Mouse (Mus musculus): ENCODE results near the gene Fam71f2. TPM values are rescaled to one million over a fixed set of nuclear protein-coding genes. Genes with fewer than 3 reads are reported as not detected.
A peak's percentile ranks its signal among the peaks of the same experiment; 100 is the strongest.

The Fam71f2 gene
- polyA plus RNA-seq, 1 experiment from 2014 or later, result 0.79 TPM

GRCm38 (mm10) chr6:29245272-29246120, 33.9 kb upstream of the Fam71f2 start:
- H3K4me3 ChIP-seq (ENCODE audit: low read depth, low read length), result no peak overlapping the region
- H3K4me1 ChIP-seq (ENCODE audit: control insufficient read depth, insufficient read depth, low read length), result no peaks in the 10 kb centered on the region
- no peak for ATAC-seq (ENCODE audit: low FRiP score)
- no peak overlapping the region for H3K27ac ChIP-seq (ENCODE audit: low read depth, low read length)
- 80% methylated on average over 14 of the region's 14 CpGs for WGBS
- H3K4me2 ChIP-seq, result no peak overlapping the region
- no peak for DNase-seq (ENCODE audit: low spot score, missing footprints)
- no peaks in the 10 kb centered on the region for H3K27me3 ChIP-seq (ENCODE audit: control insufficient read depth, insufficient read depth, low read length)
- no peaks in the 10 kb centered on the region for H3K36me3 ChIP-seq (ENCODE audit: control insufficient read depth, insufficient read depth, low read length)
- no peak overlapping the region for H3K9ac ChIP-seq (ENCODE audit: low read length)
- H3K9me3 ChIP-seq (ENCODE audit: control insufficient read depth, low read length), result no peaks in the 10 kb centered on the region

- Histone ChIP-seq H3K4me2 (no peak overlapping the region), H3K36me3 (ENCODE audit: control insufficient read depth, insufficient read depth, low read length) (no peaks in the 10 kb centered on the region), H3K27ac (ENCODE audit: low read depth, low read length) (no peak overlapping the region), H3K9me3 (ENCODE audit: control insufficient read depth, low read length) (no peaks in the 10 kb centered on the region), H3K27me3 (ENCODE audit: control insufficient read depth, insufficient read depth, low read length) (no peaks in the 10 kb centered on the region), H3K4me1 (ENCODE audit: control insufficient read depth, insufficient read depth, low read length) (no peaks in the 10 kb centered on the region), H3K4me3 (ENCODE audit: low read depth, low read length) (no peak overlapping the region), H3K9ac (ENCODE audit: low read length) (no peak overlapping the region)
- 79% methylated on average over 3 of the region's 3 CpGs for WGBS
- DNase-seq (ENCODE audit: low spot score, missing footprints), result no peak
- no peak for ATAC-seq (ENCODE audit: low FRiP score)
These were observed 33.2 kb upstream of the Fam71f2 start for GRCm38 (mm10) chr6:29246183-29246582.

DNA sequence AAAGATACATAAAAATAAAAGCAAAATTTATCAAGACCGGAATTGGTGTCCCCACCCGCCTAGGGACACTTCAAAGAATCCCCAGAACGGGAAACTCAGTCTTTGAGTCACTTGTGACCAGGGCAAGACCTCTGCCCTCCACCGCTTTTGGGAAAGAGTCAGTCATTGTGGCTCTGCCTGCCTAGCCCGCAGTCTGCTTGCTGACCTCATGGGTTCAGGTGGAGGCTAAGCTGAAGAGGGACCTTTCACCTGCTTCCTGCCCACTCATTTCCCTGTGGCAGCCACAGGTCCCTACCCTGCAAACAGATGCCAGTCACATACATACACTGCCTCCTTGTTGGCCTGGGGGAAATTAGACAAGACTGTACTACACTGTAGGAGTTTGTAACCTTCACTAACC, 32.8 kb upstream of the Fam71f2 start:
- H3K27me3 ChIP-seq (ENCODE audit: control insufficient read depth, insufficient read depth, low read length), result no peaks in the 10 kb centered on the region
- no peaks in the 10 kb centered on the region for H3K36me3 ChIP-seq (ENCODE audit: control insufficient read depth, insufficient read depth, low read length)
- no peak overlapping the region for H3K4me3 ChIP-seq (ENCODE audit: low read depth, low read length)
- H3K27ac ChIP-seq (ENCODE audit: low read depth, low read length), result no peak overlapping the region
- 57% methylated on average over 5 of the region's 5 CpGs for WGBS
- H3K9ac ChIP-seq (ENCODE audit: low read length), result no peak overlapping the region
- ATAC-seq (ENCODE audit: low FRiP score) (no peak), DNase-seq (ENCODE audit: low spot score, missing footprints) (no peak)
- no peak overlapping the region for H3K4me2 ChIP-seq
- H3K4me1 ChIP-seq (ENCODE audit: control insufficient read depth, insufficient read depth, low read length), result no peaks in the 10 kb centered on the region
- no peaks in the 10 kb centered on the region for H3K9me3 ChIP-seq (ENCODE audit: control insufficient read depth, low read length)

- no peak overlapping the region for H3K4me3 ChIP-seq (ENCODE audit: low read depth, low read length)
- 48% methylated on average over 4 of the region's 4 CpGs for WGBS
- no peak overlapping the region for H3K9ac ChIP-seq (ENCODE audit: low read length)
- H3K36me3 ChIP-seq (ENCODE audit: control insufficient read depth, insufficient read depth, low read length), result no peaks in the 10 kb centered on the region
- H3K27ac ChIP-seq (ENCODE audit: low read depth, low read length), result no peak overlapping the region
- DNase-seq (ENCODE audit: low spot score, missing footprints) (no peak), ATAC-seq (ENCODE audit: low FRiP score) (no peak)
- H3K9me3 ChIP-seq (ENCODE audit: control insufficient read depth, low read length), result no peaks in the 10 kb centered on the region
- no peaks in the 10 kb centered on the region for H3K4me1 ChIP-seq (ENCODE audit: control insufficient read depth, insufficient read depth, low read length)
- H3K4me2 ChIP-seq, result no peak overlapping the region
- no peaks in the 10 kb centered on the region for H3K27me3 ChIP-seq (ENCODE audit: control insufficient read depth, insufficient read depth, low read length)
These were observed 32.3 kb upstream of the Fam71f2 start for GRCm38 (mm10) chr6:29247072-29247471.

DNA sequence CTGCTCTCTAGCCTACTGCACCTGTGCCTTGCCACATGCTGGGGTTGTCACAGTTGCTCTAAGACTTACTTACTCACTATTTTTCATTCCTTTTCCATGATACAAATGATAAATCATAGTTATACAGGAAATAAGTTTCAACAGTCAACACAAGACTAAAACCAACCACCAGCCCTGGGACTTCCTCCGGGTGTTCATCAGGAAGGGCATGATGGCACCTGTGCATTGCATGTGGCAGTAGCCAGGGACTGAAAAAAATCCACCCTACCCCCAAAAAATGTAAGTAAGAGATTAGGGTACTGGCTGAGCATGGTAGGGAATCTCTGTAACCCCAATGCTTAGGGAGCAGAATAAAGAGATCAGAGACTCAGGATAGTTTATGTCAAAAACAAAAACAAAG, 20.0 kb upstream of the Fam71f2 start:
- H3K9ac ChIP-seq (ENCODE audit: low read length), result no peak overlapping the region
- WGBS, result 90% methylated on average over 1 of the region's 1 CpGs
- H3K4me2 ChIP-seq, result no peak overlapping the region
- H3K4me1 ChIP-seq (ENCODE audit: control insufficient read depth, insufficient read depth, low read length), result peaks cover 3% of the 10 kb centered on the region; the same call in 1 of the 2 replicates
- H3K27me3 ChIP-seq (ENCODE audit: control insufficient read depth, insufficient read depth, low read length), result no peaks in the 10 kb centered on the region
- H3K4me3 ChIP-seq (ENCODE audit: low read depth, low read length), result no peak overlapping the region
- H3K27ac ChIP-seq (ENCODE audit: low read depth, low read length), result no peak overlapping the region
- no peak for ATAC-seq (ENCODE audit: low FRiP score)
- no peaks in the 10 kb centered on the region for H3K9me3 ChIP-seq (ENCODE audit: control insufficient read depth, low read length)
- DNase-seq (ENCODE audit: low spot score, missing footprints), result no peak
- no peaks in the 10 kb centered on the region for H3K36me3 ChIP-seq (ENCODE audit: control insufficient read depth, insufficient read depth, low read length)

DNA sequence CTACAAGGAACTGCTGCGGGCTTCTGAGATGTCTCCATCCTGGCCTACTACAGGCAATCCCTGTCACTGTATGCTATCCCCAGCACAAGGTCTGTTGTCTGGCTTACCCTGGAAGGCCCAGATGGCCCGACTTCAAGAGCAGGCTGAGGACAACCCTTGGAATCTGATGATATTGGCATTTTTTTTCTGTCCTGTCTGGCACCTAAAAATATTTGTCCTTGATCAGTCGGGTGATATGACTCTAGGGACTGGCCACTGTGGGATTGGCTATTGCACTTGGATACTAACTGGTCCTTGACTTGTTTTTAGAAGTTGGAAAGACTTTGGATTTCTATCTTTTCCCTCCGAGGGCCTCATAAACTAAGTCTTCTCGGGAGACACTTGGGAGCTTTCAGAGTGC, 17.6 kb upstream of the Fam71f2 start:
- DNase-seq (ENCODE audit: low spot score, missing footprints), result no peak
- WGBS, result 87% methylated on average over 5 of the region's 5 CpGs
- H3K27ac ChIP-seq (ENCODE audit: low read depth, low read length), result no peak overlapping the region
- H3K9me3 ChIP-seq (ENCODE audit: control insufficient read depth, low read length), result no peaks in the 10 kb centered on the region
- no peak for ATAC-seq (ENCODE audit: low FRiP score)
- H3K4me2 ChIP-seq, result no peak overlapping the region
- no peaks in the 10 kb centered on the region for H3K27me3 ChIP-seq (ENCODE audit: control insufficient read depth, insufficient read depth, low read length)
- no peak overlapping the region for H3K4me3 ChIP-seq (ENCODE audit: low read depth, low read length)
- H3K9ac ChIP-seq (ENCODE audit: low read length), result no peak overlapping the region
- H3K36me3 ChIP-seq (ENCODE audit: control insufficient read depth, insufficient read depth, low read length), result no peaks in the 10 kb centered on the region
- peaks cover 3% of the 10 kb centered on the region; the same call in 1 of the 2 replicates for H3K4me1 ChIP-seq (ENCODE audit: control insufficient read depth, insufficient read depth, low read length)

- peaks cover 3% of the 10 kb centered on the region; the same call in 1 of the 2 replicates for H3K4me1 ChIP-seq (ENCODE audit: control insufficient read depth, insufficient read depth, low read length)
- peak; percentile 89 for DNase-seq (ENCODE audit: low spot score, missing footprints)
- H3K36me3 ChIP-seq (ENCODE audit: control insufficient read depth, insufficient read depth, low read length), result no peaks in the 10 kb centered on the region
- ATAC-seq (ENCODE audit: low FRiP score), result peak; percentile 61; the same call in 1 of the 2 replicates
- no peak overlapping the region for H3K4me2 ChIP-seq
- no peaks in the 10 kb centered on the region for H3K27me3 ChIP-seq (ENCODE audit: control insufficient read depth, insufficient read depth, low read length)
- no peak overlapping the region for H3K9ac ChIP-seq (ENCODE audit: low read length)
- WGBS, result 40% methylated on average over 6 of the region's 6 CpGs
- no peak overlapping the region for H3K4me3 ChIP-seq (ENCODE audit: low read depth, low read length)
- H3K27ac ChIP-seq (ENCODE audit: low read depth, low read length), result no peak overlapping the region
- H3K9me3 ChIP-seq (ENCODE audit: control insufficient read depth, low read length), result no peaks in the 10 kb centered on the region
These were observed 15.5 kb upstream of the Fam71f2 start for GRCm38 (mm10) chr6:29263650-29264455.

- H3K4me1 ChIP-seq (ENCODE audit: control insufficient read depth, insufficient read depth, low read length), result peaks cover 3% of the 10 kb centered on the region; the same call in 1 of the 2 replicates
- H3K27me3 ChIP-seq (ENCODE audit: control insufficient read depth, insufficient read depth, low read length), result no peaks in the 10 kb centered on the region
- H3K36me3 ChIP-seq (ENCODE audit: control insufficient read depth, insufficient read depth, low read length), result no peaks in the 10 kb centered on the region
- no peak overlapping the region for H3K9ac ChIP-seq (ENCODE audit: low read length)
- DNase-seq (ENCODE audit: low spot score, missing footprints) (no peak), ATAC-seq (ENCODE audit: low FRiP score) (no peak)
- H3K4me2 ChIP-seq, result no peak overlapping the region
- H3K27ac ChIP-seq (ENCODE audit: low read depth, low read length), result no peak overlapping the region
- WGBS, result 82% methylated on average over 3 of the region's 3 CpGs
- H3K4me3 ChIP-seq (ENCODE audit: low read depth, low read length), result no peak overlapping the region
- H3K9me3 ChIP-seq (ENCODE audit: control insufficient read depth, low read length), result no peaks in the 10 kb centered on the region
These were observed 15.0 kb upstream of the Fam71f2 start for GRCm38 (mm10) chr6:29264456-29264781.

- Histone ChIP-seq H3K4me2 (no peak overlapping the region), H3K4me3 (ENCODE audit: low read depth, low read length) (no peak overlapping the region), H3K27me3 (ENCODE audit: control insufficient read depth, insufficient read depth, low read length) (no peaks in the 10 kb centered on the region), H3K9me3 (ENCODE audit: control insufficient read depth, low read length) (no peaks in the 10 kb centered on the region), H3K36me3 (ENCODE audit: control insufficient read depth, insufficient read depth, low read length) (no peaks in the 10 kb centered on the region), H3K9ac (ENCODE audit: low read length) (no peak overlapping the region), H3K27ac (ENCODE audit: low read depth, low read length) (no peak overlapping the region), H3K4me1 (ENCODE audit: control insufficient read depth, insufficient read depth, low read length) (peaks cover 3% of the 10 kb centered on the region; the same call in 1 of the 2 replicates)
- ATAC-seq (ENCODE audit: low FRiP score), result no peak
- DNase-seq (ENCODE audit: low spot score, missing footprints), result no peak
- 80% methylated on average over 4 of the region's 4 CpGs for WGBS
These were observed 12.5 kb upstream of the Fam71f2 start for GRCm38 (mm10) chr6:29266936-29267335.

Measured in midbrain, embryonic 11.5 days (tissue).